Mouse (Mus musculus): ENCODE data around the gene 4921536K21Rik. TPM values are rescaled to one million over a fixed set of nuclear protein-coding genes. Genes with fewer than 3 reads are reported as not detected.
"Not testable (repeated sequence)": the region's sequence is repeated elsewhere in the genome, so short reads cannot be mapped to it uniquely, and the experiment has no call there.

4921536K21Rik gene
- not detected for polyA plus RNA-seq (2017; shearing (Covaris generic))

GRCm38 (mm10) chr11:3894406-3895281 lies at the start of gene 4921536K21Rik, which contains the start of gene Dusp18:
Gene 4921536K21Rik, minus strand, starts transcription at chr11:3895098.
Gene Dusp18, plus strand, starts transcription at chr11:3895240.
- ATAC-seq, result peak; percentile 84

GRCm38 (mm10) chr11:3941371-3941770 lies 46.5 kb upstream of the 4921536K21Rik start:
- ATAC-seq, result no peak

- ATAC-seq, result no peak
Measured at GRCm38 (mm10) chr11:3937321-3937874, 42.5 kb upstream of the 4921536K21Rik start.

- ATAC-seq, result no peak
Measured at GRCm38 (mm10) chr11:3936318-3936717, 41.4 kb upstream of the 4921536K21Rik start.

GRCm38 (mm10) chr11:3935135-3935534 lies 40.2 kb upstream of the 4921536K21Rik start:
- ATAC-seq, result no peak

- no peak for ATAC-seq
Measured at GRCm38 (mm10) chr11:3933756-3934285, 38.9 kb upstream of the 4921536K21Rik start.

GRCm38 (mm10) chr11:3931511-3932211 lies 36.8 kb upstream of the 4921536K21Rik start, which contains the start of gene Tcn2:
Gene Tcn2, minus strand, starts transcription at chr11:3932159.
- ATAC-seq, result peak; percentile 90

GRCm38 (mm10) chr11:3930931-3931330 lies 36.0 kb upstream of the 4921536K21Rik start:
- ATAC-seq, result no peak

GRCm38 (mm10) chr11:3930019-3930418 lies 35.1 kb upstream of the 4921536K21Rik start:
- ATAC-seq, result no peak

GRCm38 (mm10) chr11:3925916-3926315 lies 31.0 kb upstream of the 4921536K21Rik start:
- ATAC-seq, result no peak

- no peak for ATAC-seq
Measured at GRCm38 (mm10) chr11:3922731-3923130, 27.8 kb upstream of the 4921536K21Rik start.

GRCm38 (mm10) chr11:3922115-3922514 lies 27.2 kb upstream of the 4921536K21Rik start:
- no peak for ATAC-seq

- ATAC-seq, result no peak
Measured at GRCm38 (mm10) chr11:3921281-3921850, 26.5 kb upstream of the 4921536K21Rik start.

- no peak for ATAC-seq
Measured at GRCm38 (mm10) chr11:3920476-3920875, 25.6 kb upstream of the 4921536K21Rik start.

GRCm38 (mm10) chr11:3918738-3919137 lies 23.8 kb upstream of the 4921536K21Rik start:
- ATAC-seq, result no peak

GRCm38 (mm10) chr11:3914109-3914840 lies 19.4 kb upstream of the 4921536K21Rik start, which contains the start of gene Slc35e4:
Gene Slc35e4, minus strand, starts transcription at chr11:3914664.
- peak; percentile 67 for ATAC-seq

GRCm38 (mm10) chr11:3913316-3914108 lies 18.6 kb upstream of the 4921536K21Rik start:
- peak; percentile 79 for ATAC-seq

GRCm38 (mm10) chr11:3912875-3913271 lies 18.0 kb upstream of the 4921536K21Rik start:
- no peak for ATAC-seq

- ATAC-seq, result no peak
Measured at GRCm38 (mm10) chr11:3912100-3912874, 17.4 kb upstream of the 4921536K21Rik start.

GRCm38 (mm10) chr11:3911440-3911839 lies 16.5 kb upstream of the 4921536K21Rik start:
- ATAC-seq, result not testable (repeated sequence)

Measured in activated CD4-positive, CD25-positive, alpha-beta regulatory T cell, adult 4 months (primary cell).